Mouse (Mus musculus) layer of hippocampus, adult 9-11 months (tissue): Measurements from ENCODE around the gene Hist1h2ai.
"Not testable (repeated sequence)": the region's sequence is repeated elsewhere in the genome, so short reads cannot be mapped to it uniquely, and the experiment has no call there.

Source experiments
- DNase-seq: peaks from one replicate; pipeline ENCODE4 v3.0.0; 2022

Hist1h2ai gene

GRCm38 (mm10) chr13:21729544-21729943 is 13.3 kb downstream of the Hist1h2ai start:
- DNase-seq, result no peak

- DNase-seq, result no peak
These were observed 17.2 kb downstream of the Hist1h2ai start for GRCm38 (mm10) chr13:21733466-21733865.

- DNase-seq, result peak; percentile 70
These were observed 18.0 kb downstream of the Hist1h2ai start for GRCm38 (mm10) chr13:21734010-21734905.

- peak; percentile 82 for DNase-seq
These were observed 18.9 kb downstream of the Hist1h2ai start, which contains the start of gene Hist1h4j for GRCm38 (mm10) chr13:21734906-21735767. Gene Hist1h4j, plus strand, starts transcription at chr13:21735064.

GRCm38 (mm10) chr13:21745006-21745405 is 28.8 kb downstream of the Hist1h2ai start:
- DNase-seq, result no peak

- DNase-seq, result no peak
These were observed 33.4 kb downstream of the Hist1h2ai start for GRCm38 (mm10) chr13:21749387-21750158.

- peak; percentile 93 for DNase-seq
These were observed 34.2 kb downstream of the Hist1h2ai start, which contains the start of gene Hist1h4k for GRCm38 (mm10) chr13:21750159-21751017. Gene Hist1h4k, minus strand, starts transcription at chr13:21750505.

- no peak for DNase-seq
These were observed 35.2 kb downstream of the Hist1h2ai start for GRCm38 (mm10) chr13:21751417-21751816.

GRCm38 (mm10) chr13:21751827-21752226 is 35.6 kb downstream of the Hist1h2ai start:
- no peak for DNase-seq

- no peak for DNase-seq
These were observed 36.1 kb downstream of the Hist1h2ai start for GRCm38 (mm10) chr13:21752356-21752755.

GRCm38 (mm10) chr13:21753051-21753523 is 36.9 kb downstream of the Hist1h2ai start:
- no peak for DNase-seq

- DNase-seq, result peak; percentile 90
These were observed 37.5 kb downstream of the Hist1h2ai start, which contains the start of the genes Hist1h2ak and Hist1h2bn for GRCm38 (mm10) chr13:21753524-21754285. Gene Hist1h2ak, minus strand, starts transcription at chr13:21753827. Gene Hist1h2bn, plus strand, starts transcription at chr13:21754123.

- not testable (repeated sequence) for DNase-seq
These were observed 38.2 kb downstream of the Hist1h2ai start for GRCm38 (mm10) chr13:21754294-21755001.

- no peak for DNase-seq
These were observed 39.5 kb downstream of the Hist1h2ai start for GRCm38 (mm10) chr13:21755707-21756106.
